ENCODE assay signal across 8 mouse cellular contexts in the genomic region with DNA sequence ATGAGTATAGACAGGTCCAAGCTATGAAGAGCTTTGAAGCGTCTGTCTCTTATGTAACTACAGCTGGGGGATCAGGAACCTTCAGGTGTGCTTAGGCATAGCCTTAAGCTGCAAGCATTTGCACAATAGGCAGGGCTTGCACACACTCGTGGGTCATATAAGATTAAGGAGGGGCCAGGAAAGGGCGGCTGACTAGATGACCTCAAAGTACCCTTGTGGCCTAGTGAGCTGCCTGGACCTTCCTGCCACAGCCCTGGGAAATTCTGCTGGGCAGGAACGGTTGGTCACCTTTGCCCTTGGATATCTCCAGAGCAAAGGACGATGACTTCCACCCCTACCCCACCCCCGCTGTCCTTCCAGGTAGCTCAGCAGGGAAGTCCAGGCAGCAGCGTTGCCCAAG. TPM values are rescaled to one million over a fixed set of nuclear protein-coding genes. Genes with fewer than 3 reads are reported as not detected.
DNase-seq lines count a peak whose midpoint lies in the region; ATAC-seq and TF ChIP-seq lines count a peak whose summit lies in the region.

No protein-coding gene starts in this region.

- peak overlapping the region; percentile 61 for H3K4me3 ChIP-seq in gastrocnemius, adult 2 months
- no peak overlapping the region for H3K4me3 ChIP-seq in embryonic facial prominence, embryonic 13.5 days
- no peak overlapping the region for H3K4me3 ChIP-seq in lung, embryonic 16.5 days (ENCODE audit: low read length)

- WGBS in embryonic facial prominence, embryonic 13.5 days, result 29% methylated on average over 7 of the region's 7 CpGs
- 43% methylated on average over 7 of the region's 7 CpGs for WGBS in lung, embryonic 16.5 days

- 0 out of 2 replicates have a peak overlapping the region, but pooled peaks have one; percentile 11 for H3K9ac ChIP-seq in embryonic facial prominence, embryonic 13.5 days
- no peak overlapping the region for H3K9ac ChIP-seq in lung, embryonic 16.5 days (ENCODE audit: low read length)

- peak overlapping the region; percentile 90 for H3K27ac ChIP-seq in gastrocnemius, adult 2 months
- peak overlapping the region; percentile 88; the same call in 1 of the 2 replicates for H3K27ac ChIP-seq in embryonic facial prominence, embryonic 13.5 days
- peak overlapping the region; percentile 89 for H3K27ac ChIP-seq in lung, embryonic 16.5 days (ENCODE audit: low read length)

- no peaks in the 10 kb centered on the region for H3K36me3 ChIP-seq in embryonic facial prominence, embryonic 13.5 days
- no peaks in the 10 kb centered on the region for H3K36me3 ChIP-seq in lung, embryonic 16.5 days (ENCODE audit: control insufficient read depth, insufficient read depth, low read length)

- H3K9me3 ChIP-seq in embryonic facial prominence, embryonic 13.5 days, result no peaks in the 10 kb centered on the region
- no peaks in the 10 kb centered on the region for H3K9me3 ChIP-seq in lung, embryonic 16.5 days (ENCODE audit: control insufficient read depth, low read length)

- no peak for DNase-seq in gastrocnemius, adult 2 months
- DNase-seq in gastrocnemius, postnatal 4 days (ENCODE audit: low spot score in 2 of 2), result no peak
- DNase-seq in kidney, adult 11 months, result peak; percentile 83
- DNase-seq in layer of hippocampus, postnatal 14 days (ENCODE audit: low spot score in 2 of 2), result no peak
- no peak for DNase-seq in left cerebral cortex, adult 18-20 months (ENCODE audit: low spot score in 2 of 2)

- peak overlapping the region; percentile 49 for H3K4me2 ChIP-seq in embryonic facial prominence, embryonic 13.5 days
- peak overlapping the region; percentile 20 for H3K4me2 ChIP-seq in lung, embryonic 16.5 days (ENCODE audit: low read depth, low read length)

- intact Hi-C loops in gastrocnemius, adult 2 months (cut with DNase I), result no loop called here

- H3K27me3 ChIP-seq in embryonic facial prominence, embryonic 13.5 days, result peaks cover 8% of the 10 kb centered on the region; the same call in 1 of the 2 replicates
- H3K27me3 ChIP-seq in lung, embryonic 16.5 days (ENCODE audit: control insufficient read depth, insufficient read depth, low read depth, low read length), result no peaks in the 10 kb centered on the region

- peaks cover 25% of the 10 kb centered on the region for H3K4me1 ChIP-seq in embryonic facial prominence, embryonic 13.5 days
- H3K4me1 ChIP-seq in lung, embryonic 16.5 days (replicated peaks; ENCODE audit: control insufficient read depth, insufficient read depth, low read length), result peaks cover 43% of the 10 kb centered on the region

- no peak for TF ChIP-seq CTCF in gastrocnemius, adult 2 months (IDR thresholded peaks at IDR 0.05)

- ATAC-seq in embryonic facial prominence, embryonic 13.5 days (ENCODE audit: insufficient number of reproducible peaks, insufficient read depth, low FRiP score, low TSS enrichment, low read depth), result no peak
- ATAC-seq in lung, embryonic 16.5 days (ENCODE audit: low read depth), result peak; percentile 3
- ATAC-seq in inflammation-experienced regulatory T-cells, adult 6 months, result no peak

RNA-seq across cellular contexts. Expression of a gene that starts 1.8 kb away (rescaled TPM):
- total RNA-seq in gastrocnemius, adult 2 months (2021), result 1,000 to 10,000 TPM; 2,441 to 2,897 TPM
- total RNA-seq in gastrocnemius, postnatal 4 days (2021), result 1,000 to 10,000 TPM; 1,563 to 1,575 TPM
- polyA plus RNA-seq in embryonic facial prominence, embryonic 13.5 days (2015; fragmentation: Nextera tagmentation; extraction: Ambion mirVana), result 1,326 and 1,347 TPM in 2 replicates
- polyA plus RNA-seq in lung, embryonic 16.5 days (2015; fragmentation: Nextera tagmentation; extraction: Ambion mirVana), result 1,668 and 1,763 TPM in 2 replicates
- total RNA-seq in layer of hippocampus, postnatal 14 days (2021), result 100 to 1,000 TPM; 378 to 396 TPM
- 1,000 to 10,000 TPM in 1 of 3 experiments, 100 to 1,000 TPM in 2; 790 to 1,249 (median 846) TPM for polyA plus RNA-seq in inflammation-experienced regulatory T-cells, adult 6 months (2017; shearing (Covaris generic))
- total RNA-seq in left cerebral cortex, adult 18-20 months (2021), result 100 to 1,000 TPM; 342 to 355 TPM

RNA-seq across cellular contexts. Expression of a gene that starts 21.6 kb away (rescaled TPM):
- not detected for total RNA-seq in gastrocnemius, adult 2 months (2021)
- not detected for total RNA-seq in gastrocnemius, postnatal 4 days (2021)
- polyA plus RNA-seq in embryonic facial prominence, embryonic 13.5 days (2015; fragmentation: Nextera tagmentation; extraction: Ambion mirVana), result not detected in 2 replicates
- polyA plus RNA-seq in lung, embryonic 16.5 days (2015; fragmentation: Nextera tagmentation; extraction: Ambion mirVana), result 0.14 and 0.67 TPM in 2 replicates
- not detected for total RNA-seq in layer of hippocampus, postnatal 14 days (2021)
- not detected for polyA plus RNA-seq in inflammation-experienced regulatory T-cells, adult 6 months (2017; shearing (Covaris generic))
- not detected for total RNA-seq in left cerebral cortex, adult 18-20 months (2021)

RNA-seq across cellular contexts. Expression of a gene that starts 43.5 kb away (rescaled TPM):
- total RNA-seq in gastrocnemius, adult 2 months (2021), result 10 to 100 TPM; 17.7 to 18.6 TPM
- total RNA-seq in gastrocnemius, postnatal 4 days (2021), result 10 to 100 TPM; 31.0 to 40.2 TPM
- polyA plus RNA-seq in embryonic facial prominence, embryonic 13.5 days (2015; fragmentation: Nextera tagmentation; extraction: Ambion mirVana), result 50.8 and 53.6 TPM in 2 replicates
- polyA plus RNA-seq in lung, embryonic 16.5 days (2015; fragmentation: Nextera tagmentation; extraction: Ambion mirVana), result 40.6 and 41.7 TPM in 2 replicates
- 10 to 100 TPM; 34.3 to 41.6 TPM for total RNA-seq in layer of hippocampus, postnatal 14 days (2021)
- polyA plus RNA-seq in inflammation-experienced regulatory T-cells, adult 6 months (2017; shearing (Covaris generic)), result 10 to 100 TPM; 26.7 to 29.9 (median 27.0) TPM
- total RNA-seq in left cerebral cortex, adult 18-20 months (2021), result 10 to 100 TPM; 37.4 to 41.9 TPM

RNA-seq across cellular contexts. Expression of a gene that starts 43.6 kb away (rescaled TPM):
- total RNA-seq in gastrocnemius, adult 2 months (2021), result 10 to 100 TPM in 1 of 2 experiments, 1 to 10 TPM in 1; 9.7 to 11.3 TPM
- 10 to 100 TPM; 14.8 to 18.4 TPM for total RNA-seq in gastrocnemius, postnatal 4 days (2021)
- polyA plus RNA-seq in embryonic facial prominence, embryonic 13.5 days (2015; fragmentation: Nextera tagmentation; extraction: Ambion mirVana), result 25.0 and 25.7 TPM in 2 replicates
- 21.4 and 23.5 TPM in 2 replicates for polyA plus RNA-seq in lung, embryonic 16.5 days (2015; fragmentation: Nextera tagmentation; extraction: Ambion mirVana)
- total RNA-seq in layer of hippocampus, postnatal 14 days (2021), result 10 to 100 TPM; 16.0 to 18.7 TPM
- 10 to 100 TPM; 16.4 to 22.3 (median 19.7) TPM for polyA plus RNA-seq in inflammation-experienced regulatory T-cells, adult 6 months (2017; shearing (Covaris generic))
- total RNA-seq in left cerebral cortex, adult 18-20 months (2021), result 10 to 100 TPM; 11.9 to 12.1 TPM
